Mouse (Mus musculus) liver, embryonic 14.5 days (tissue): Measurements from ENCODE around the gene Smarcd3.

Experiments
- CTCF ChIP-seq: IDR thresholded peaks from 2 replicates; pipeline ENCODE4 v1.5.1; 2016; ENCODE audit warnings: antibody characterized with exemption, low read depth, control low read depth
- EP300 ChIP-seq: IDR thresholded peaks from 2 replicates; pipeline ENCODE4 v1.6.1; 2016; ENCODE audit warnings: antibody characterized with exemption, low read depth

DNA sequence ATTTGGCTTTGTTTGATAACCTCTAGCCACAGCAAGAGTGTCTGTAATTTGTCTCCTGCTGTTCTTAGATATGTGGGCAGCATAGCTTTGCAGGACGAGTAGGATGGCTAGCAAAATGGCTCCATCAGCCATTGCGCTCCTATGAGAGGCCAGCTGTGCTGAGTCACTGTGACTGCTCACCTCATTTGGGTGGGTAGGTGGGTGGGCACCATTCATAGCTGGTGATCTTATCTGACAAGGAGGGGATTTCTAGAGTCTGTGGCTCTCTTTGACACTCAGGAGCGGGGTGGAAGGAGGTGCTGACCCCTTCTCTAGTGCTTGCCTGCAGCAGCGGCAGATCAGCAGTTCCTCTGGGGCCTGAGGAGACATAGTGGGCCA, 37.0 kb downstream of the Smarcd3 start:
- TF ChIP-seq CTCF (no peak), EP300 (no peak)
